Mouse (Mus musculus): ENCODE results near the gene Rad18.

GRCm38 (mm10) chr6:112742297-112742696 is 45.8 kb upstream of the Rad18 start:
- no peak for TF ChIP-seq EP300 (IDR thresholded peaks at IDR 0.05; ENCODE audit: low read depth)
- 0 out of 2 replicates have a peak, but pooled peaks have one; percentile 7 for TF ChIP-seq CTCF (IDR thresholded peaks at IDR 0.05; ENCODE audit: low read depth)

Measured in liver, embryonic 14.5 days (tissue).